Mouse (Mus musculus) urinary bladder, postnatal 36 days (tissue): Measurements from ENCODE around the gene Aamdc.

Source experiments
- DNase-seq, 2 experiments: peaks; one replicate each; pipeline ENCODE4 v3.0.0; 2022; ENCODE audit warnings: low spot score in 2 of 2, mixed read lengths in 1 of 2

Gene Aamdc

GRCm38 (mm10) chr7:97579067-97579975, at the start of gene Aamdc, which contains the start of gene Rsf1:
TSS of gene Aamdc (minus strand) at chr7:97579497.
TSS of gene Rsf1 (plus strand) at chr7:97579889.
- DNase-seq: peak; percentile 85 to 91

GRCm38 (mm10) chr7:97623402-97623801, 44.1 kb upstream of the Aamdc start:
- no peak for DNase-seq

GRCm38 (mm10) chr7:97622676-97623075, 43.4 kb upstream of the Aamdc start:
- no peak for DNase-seq

GRCm38 (mm10) chr7:97621346-97621745, 42.0 kb upstream of the Aamdc start:
- no peak for DNase-seq

- DNase-seq: no peak
These were observed 19.3 kb upstream of the Aamdc start for GRCm38 (mm10) chr7:97598548-97598947.

GRCm38 (mm10) chr7:97593535-97593934, 14.2 kb upstream of the Aamdc start:
- DNase-seq: no peak

- no peak for DNase-seq
These were observed 13.1 kb upstream of the Aamdc start for GRCm38 (mm10) chr7:97592396-97592795.

GRCm38 (mm10) chr7:97591336-97591735, 12.0 kb upstream of the Aamdc start:
- DNase-seq: no peak

- DNase-seq: no peak
These were observed 11.2 kb upstream of the Aamdc start for GRCm38 (mm10) chr7:97590488-97590887.

GRCm38 (mm10) chr7:97588506-97588905, 9.2 kb upstream of the Aamdc start:
- DNase-seq: no peak

GRCm38 (mm10) chr7:97580843-97581214, 1.5 kb upstream of the Aamdc start:
- DNase-seq: peak; percentile 69 to 85

GRCm38 (mm10) chr7:97579976-97580842, 912 bp upstream of the Aamdc start:
- DNase-seq: peak; percentile 31 to 54

- peak in 1 of 2 experiments; percentile 38 for DNase-seq
These were observed 783 bp downstream of the Aamdc start for GRCm38 (mm10) chr7:97578361-97579066.

GRCm38 (mm10) chr7:97570389-97570788, 8.9 kb downstream of the Aamdc start:
- no peak for DNase-seq

GRCm38 (mm10) chr7:97569372-97569771, 9.9 kb downstream of the Aamdc start:
- no peak for DNase-seq

GRCm38 (mm10) chr7:97563576-97563975, 15.7 kb downstream of the Aamdc start:
- no peak for DNase-seq

GRCm38 (mm10) chr7:97550673-97551072, 28.6 kb downstream of the Aamdc start:
- no peak for DNase-seq

- DNase-seq: no peak
These were observed 30.0 kb downstream of the Aamdc start for GRCm38 (mm10) chr7:97549301-97549700.

GRCm38 (mm10) chr7:97546462-97546861, 32.8 kb downstream of the Aamdc start:
- no peak for DNase-seq

GRCm38 (mm10) chr7:97536571-97536970, 42.7 kb downstream of the Aamdc start:
- DNase-seq: no peak

GRCm38 (mm10) chr7:97535531-97535930, 43.8 kb downstream of the Aamdc start:
- no peak for DNase-seq

- no peak for DNase-seq
These were observed 59.4 kb downstream of the Aamdc start for GRCm38 (mm10) chr7:97519935-97520334.
